Mouse (Mus musculus): Measurements from ENCODE around the gene Ptk7.

DNA sequence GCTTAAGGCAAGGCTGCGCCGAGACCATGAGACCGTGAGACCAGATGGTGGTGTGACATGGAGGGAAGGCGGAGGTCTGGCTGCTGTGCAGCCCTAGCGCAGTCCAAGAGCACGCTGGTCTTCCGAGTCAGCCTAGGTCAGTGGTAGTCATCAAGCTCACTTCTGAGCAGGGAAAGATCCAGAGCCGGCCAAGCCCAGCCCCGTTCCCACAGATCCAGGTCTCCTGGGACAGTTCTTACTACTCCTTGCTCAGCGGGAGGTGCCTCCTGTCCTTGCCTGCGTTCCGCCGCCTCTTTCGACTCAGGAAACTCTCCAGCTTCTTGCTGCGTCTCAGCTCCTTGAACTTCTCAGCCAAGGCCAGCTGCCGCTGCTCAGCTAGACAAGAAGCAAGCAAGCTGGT lies 38.4 kb upstream of the Ptk7 start:
- TF ChIP-seq CTCF (IDR thresholded peaks at IDR 0.05; ENCODE audit: borderline replicate concordance, extremely low read depth, insufficient read depth, insufficient read length) (no peak), POLR2A (IDR thresholded peaks at IDR 0.05; ENCODE audit: borderline replicate concordance, extremely low read depth, insufficient read depth, insufficient read length, poor library complexity, severe bottlenecking) (no peak)
